In the genomic region with DNA sequence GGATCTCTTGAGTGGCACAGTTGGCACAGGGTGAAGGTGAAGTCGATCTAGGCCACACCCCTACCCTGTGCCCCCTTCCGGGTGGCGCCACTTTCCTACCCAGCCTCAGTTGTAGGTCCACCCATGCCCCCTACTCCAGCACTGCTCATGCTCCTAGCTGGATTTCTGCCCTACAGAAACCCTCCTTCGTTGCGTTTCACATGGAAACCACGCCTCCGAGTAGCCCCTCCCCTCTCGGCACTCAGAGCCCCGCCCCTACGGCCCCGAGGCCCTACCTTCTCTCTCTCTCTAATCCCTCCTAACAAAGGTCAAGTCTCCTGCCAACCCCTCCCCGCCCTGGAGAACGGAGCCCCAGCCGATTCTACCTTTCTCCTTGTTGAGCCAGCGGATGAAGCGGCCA, we compare ENCODE assay signal across 7 mouse cellular contexts. TPM values are rescaled to one million over a fixed set of nuclear protein-coding genes. Genes with fewer than 3 reads are reported as not detected.
DNase-seq lines count a peak whose midpoint lies in the region; ATAC-seq and TF ChIP-seq lines count a peak whose summit lies in the region.

No protein-coding gene starts in this region.

- H3K27ac ChIP-seq in intestine, embryonic 16.5 days (ENCODE audit: low read length): no peak overlapping the region; the same call in 1 of the 2 replicates
- H3K27ac ChIP-seq in liver, postnatal 0 days (ENCODE audit: low read depth): no peak overlapping the region

- no peaks in the 10 kb centered on the region for H3K36me3 ChIP-seq in intestine, embryonic 16.5 days (ENCODE audit: control insufficient read depth, insufficient read depth, low read length)
- H3K36me3 ChIP-seq in liver, postnatal 0 days (replicated peaks; ENCODE audit: insufficient read depth, low read length): no peaks in the 10 kb centered on the region

- H3K4me3 ChIP-seq in intestine, embryonic 16.5 days (ENCODE audit: low read length): peak overlapping the region; percentile 38
- 0 out of 2 replicates have a peak overlapping the region, but pooled peaks have one; percentile 3 for H3K4me3 ChIP-seq in liver, postnatal 0 days (ENCODE audit: low read depth, low read length)

- peaks cover 26% of the 10 kb centered on the region for H3K4me1 ChIP-seq in intestine, embryonic 16.5 days (ENCODE audit: control insufficient read depth, insufficient read depth, low read length)
- H3K4me1 ChIP-seq in liver, postnatal 0 days (ENCODE audit: insufficient read depth): peaks cover 8% of the 10 kb centered on the region

- ATAC-seq in intestine, embryonic 16.5 days: peak; percentile 74
- ATAC-seq in liver, postnatal 0 days: peak; percentile 59

- DNase-seq in ZHBTc4 (ENCODE audit: low read depth, low spot score): peak; percentile 94
- DNase-seq in embryo, embryonic 9.5 days (ENCODE audit: extremely low spot score): peak; percentile 70
- DNase-seq in liver, postnatal 0 days: peak; percentile 60
- DNase-seq in retina, postnatal 7 days (ENCODE audit: low read depth, low spot score): peak; percentile 50
- no peak for DNase-seq in spleen, postnatal 4 days (ENCODE audit: low spot score in 2 of 2)
- DNase-seq in cerebellum, adult 18-20 months: no peak

- H3K27me3 ChIP-seq in intestine, embryonic 16.5 days (replicated peaks; ENCODE audit: control insufficient read depth, insufficient read depth, low read length): no peaks in the 10 kb centered on the region
- 0 out of 2 replicates have a peak, but pooled peaks cover 2% of the 10 kb centered on the region for H3K27me3 ChIP-seq in liver, postnatal 0 days (ENCODE audit: insufficient read depth, low read length)

- peak overlapping the region; percentile 48 for H3K9ac ChIP-seq in intestine, embryonic 16.5 days (ENCODE audit: low read depth, low read length)
- H3K9ac ChIP-seq in liver, postnatal 0 days (replicated peaks): no peak overlapping the region

- H3K4me2 ChIP-seq in intestine, embryonic 16.5 days (ENCODE audit: low read depth, low read length): peak overlapping the region; percentile 59
- H3K4me2 ChIP-seq in liver, postnatal 0 days (ENCODE audit: low read depth, low read length): peak overlapping the region; percentile 52

- H3K9me3 ChIP-seq in intestine, embryonic 16.5 days (ENCODE audit: control insufficient read depth, low read length): no peaks in the 10 kb centered on the region
- H3K9me3 ChIP-seq in liver, postnatal 0 days (ENCODE audit: low read length): no peaks in the 10 kb centered on the region

- no peak for TF ChIP-seq CTCF in liver, postnatal 0 days (IDR thresholded peaks at IDR 0.05; ENCODE audit: low read depth)

- no peak for TF ChIP-seq EP300 in liver, postnatal 0 days (IDR thresholded peaks at IDR 0.05; ENCODE audit: low read depth)

- 5% methylated on average over 16 of the region's 16 CpGs for WGBS in intestine, embryonic 16.5 days
- WGBS in liver, postnatal 0 days (ENCODE audit: insufficient replicate concordance): 10% methylated on average over 16 of the region's 16 CpGs

RNA-seq across cellular contexts. Expression of gene Spdef, which starts 12.0 kb away (rescaled TPM):
- polyA plus RNA-seq in intestine, embryonic 16.5 days (2015; fragmentation: Nextera tagmentation; extraction: Ambion mirVana): 20.0 and 21.9 TPM in 2 replicates
- polyA plus RNA-seq in liver, postnatal 0 days (2015; fragmentation: Nextera tagmentation; extraction: Ambion mirVana): 0.08 TPM in 1 of 2 replicates, not detected in the other

Comparison
In these comparisons a context has a peak if more than half of its experiments do, and no peak if none do; other contexts are left out.
1. DNase-seq: peak in ZHBTc4 (single experiment), embryo, embryonic 9.5 days (single experiment), liver, postnatal 0 days (single experiment) and retina, postnatal 7 days (single experiment); none in spleen, postnatal 4 days (0 of 2) and cerebellum, adult 18-20 months (0 of 2).
2. RNA of gene Spdef, which starts 12.0 kb away (polyA plus RNA-seq): 20.0 to 21.9 TPM in intestine, embryonic 16.5 days; 0.08 TPM in liver, postnatal 0 days; every median in the first group is over 10 times any median in the second.